Mouse (Mus musculus) liver, postnatal 0 days (tissue): ENCODE results near the gene Apba2.

Source experiments
- CTCF ChIP-seq: sonication (generic); IDR thresholded peaks from 2 replicates; pipeline ENCODE4 v1.5.1; 2016; ENCODE audit warnings: antibody characterized with exemption, low read depth
- EP300 ChIP-seq: IDR thresholded peaks from 2 replicates; pipeline ENCODE4 v1.6.1; 2016; ENCODE audit warnings: antibody characterized with exemption, low read depth, mild to moderate bottlenecking

- TF ChIP-seq CTCF (no peak), EP300 (no peak)
These were observed 78.8 kb downstream of the Apba2 start for GRCm38 (mm10) chr7:64580293-64580692.
